8 mouse cellular contexts compared by ENCODE assay signal in the genomic region with DNA sequence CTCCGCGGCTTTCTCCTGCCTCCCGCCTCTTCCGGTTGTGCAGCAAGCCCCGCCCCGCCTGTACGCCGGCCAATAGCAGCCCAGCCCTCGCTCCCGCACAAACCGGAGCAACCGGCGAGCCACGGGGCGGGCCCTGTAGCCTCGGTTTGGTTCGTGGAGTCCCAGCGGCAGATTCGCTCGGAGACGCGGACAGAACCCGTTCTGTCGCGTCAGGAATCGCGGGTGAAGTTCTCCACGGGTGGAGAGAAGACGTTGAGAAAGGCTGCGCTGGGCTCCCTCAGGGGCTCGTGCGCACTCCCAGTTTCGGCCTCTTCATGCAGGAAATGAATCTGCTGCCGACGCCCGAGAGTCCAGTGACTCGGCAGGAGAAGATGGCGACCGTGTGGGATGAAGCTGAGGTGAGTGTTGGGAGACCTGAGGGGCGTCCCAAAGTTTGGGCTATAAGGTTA. TPM values are rescaled to one million over a fixed set of nuclear protein-coding genes. Genes with fewer than 3 reads are reported as not detected.
DNase-seq lines count a peak whose midpoint lies in the region; ATAC-seq and TF ChIP-seq lines count a peak whose summit lies in the region.

Psmc3 (plus strand) TSS at position 76 of the 449 bp plus-strand sequence.

- no peak for TF ChIP-seq CTCF in bone marrow macrophage, adult 2 months (IDR thresholded peaks at IDR 0.05; ENCODE audit: low read depth, low read length)
- TF ChIP-seq CTCF in embryonic fibroblast, embryonic 13.5 days (IDR thresholded peaks at IDR 0.05; ENCODE audit: borderline replicate concordance, insufficient read depth, low read length): no peak

- peak within 1 kb of the TSS; percentile 84 for H3K4me2 ChIP-seq in kidney, embryonic 15.5 days

- no peaks in the 10 kb centered on the region for H3K9me3 ChIP-seq in heart, embryonic 10.5 days
- H3K9me3 ChIP-seq in kidney, embryonic 15.5 days (replicated peaks): no peaks in the 10 kb centered on the region

- peak; percentile 99 for ATAC-seq in kidney, embryonic 15.5 days (replicated peaks; ENCODE audit: low FRiP score)
- peak; percentile 93 for ATAC-seq in monocyte, adult 5-6 weeks (replicated peaks; ENCODE audit: insufficient number of reproducible peaks, low FRiP score, low TSS enrichment, poor library complexity, severe bottlenecking)

- H3K9ac ChIP-seq in kidney, embryonic 15.5 days: peak within 1 kb of the TSS; percentile 80

- WGBS in heart, embryonic 10.5 days: under 1% methylated on average over 40 of the region's 40 CpGs
- WGBS in kidney, embryonic 15.5 days: under 1% methylated on average over 40 of the region's 40 CpGs

- no peaks in the 10 kb centered on the region for H3K27me3 ChIP-seq in heart, embryonic 10.5 days (ENCODE audit: insufficient read depth, poor library complexity, severe bottlenecking)
- no peaks in the 10 kb centered on the region for H3K27me3 ChIP-seq in kidney, embryonic 15.5 days

- H3K4me3 ChIP-seq in bone marrow macrophage, adult 2 months (ENCODE audit: insufficient read depth, low read length): peak within 1 kb of the TSS; percentile 95
- H3K4me3 ChIP-seq in embryonic fibroblast, embryonic 13.5 days (ENCODE audit: insufficient read depth, low read length): peak within 1 kb of the TSS; percentile 96
- peak within 1 kb of the TSS; percentile 92 for H3K4me3 ChIP-seq in heart, embryonic 10.5 days
- H3K4me3 ChIP-seq in kidney, embryonic 15.5 days (replicated peaks): peak within 1 kb of the TSS; percentile 91

- H3K27ac ChIP-seq in bone marrow macrophage, adult 2 months (ENCODE audit: insufficient read depth, low read depth, low read length): peak within 1 kb of the TSS; percentile 93
- peak within 1 kb of the TSS; percentile 91 for H3K27ac ChIP-seq in embryonic fibroblast, embryonic 13.5 days (ENCODE audit: insufficient read depth, low read length)
- peak within 1 kb of the TSS; percentile 95 for H3K27ac ChIP-seq in heart, embryonic 10.5 days
- peak within 1 kb of the TSS; percentile 89 for H3K27ac ChIP-seq in kidney, embryonic 15.5 days

- H3K4me1 ChIP-seq in bone marrow macrophage, adult 2 months (ENCODE audit: control insufficient read depth, insufficient read depth, low read length): peaks cover 14% of the 10 kb centered on the region
- peaks cover 4% of the 10 kb centered on the region; the same call in 1 of the 2 replicates for H3K4me1 ChIP-seq in embryonic fibroblast, embryonic 13.5 days (ENCODE audit: control insufficient read depth, insufficient read depth, low read length)
- peaks cover 18% of the 10 kb centered on the region for H3K4me1 ChIP-seq in heart, embryonic 10.5 days
- peaks cover 15% of the 10 kb centered on the region for H3K4me1 ChIP-seq in kidney, embryonic 15.5 days

- no peak for TF ChIP-seq POLR2A in bone marrow macrophage, adult 2 months (IDR thresholded peaks at IDR 0.05; ENCODE audit: borderline replicate concordance, low read depth, low read length)
- TF ChIP-seq POLR2A in embryonic fibroblast, embryonic 13.5 days (IDR thresholded peaks at IDR 0.05; ENCODE audit: low read depth, low read length): peak; percentile 83

- peak; percentile 95 for DNase-seq in A20 (ENCODE audit: low read depth, low spot score)
- DNase-seq in heart, embryonic 10.5 days (ENCODE audit: low spot score): peak; percentile 98
- peak; percentile 98 for DNase-seq in liver
- peak; percentile 97 to 98 for DNase-seq in spleen, postnatal 4 days (ENCODE audit: low spot score in 2 of 2)

- H3K36me3 ChIP-seq in heart, embryonic 10.5 days: peaks cover 46% of the 10 kb centered on the region
- peaks cover 43% of the 10 kb centered on the region for H3K36me3 ChIP-seq in kidney, embryonic 15.5 days

RNA-seq across cellular contexts. Expression of gene Psmc3, which starts in this region (rescaled TPM):
- polyA plus RNA-seq in bone marrow macrophage, adult 2 months (2012; ENCODE audit: insufficient read depth, insufficient read length, missing spikeins): 103 and 124 TPM in 2 replicates
- polyA plus RNA-seq in embryonic fibroblast, embryonic 13.5 days (2011; ENCODE audit: insufficient read length, low read depth, missing spikeins): 309 and 331 TPM in 2 replicates
- polyA plus RNA-seq in heart, embryonic 10.5 days (2016; fragmentation: Nextera tagmentation; extraction: Ambion mirVana): 315 and 334 TPM in 2 replicates
- polyA plus RNA-seq in kidney, embryonic 15.5 days (2015; fragmentation: Nextera tagmentation; extraction: Ambion mirVana): 307 and 315 TPM in 2 replicates
- 235 to 255 TPM (median 248 TPM) in 3 replicates for total RNA-seq in monocyte, adult 5-6 weeks (2017)

Comparison
In these comparisons a context has a peak if more than half of its experiments do, and no peak if none do; other contexts are left out.
1. Peak in every context shown above with its lines: DNase-seq, ATAC-seq, H3K4me3 ChIP-seq and H3K27ac ChIP-seq.